Mouse (Mus musculus): Measurements from ENCODE around the gene Irf2bp1.

Irf2bp1 gene

DNA sequence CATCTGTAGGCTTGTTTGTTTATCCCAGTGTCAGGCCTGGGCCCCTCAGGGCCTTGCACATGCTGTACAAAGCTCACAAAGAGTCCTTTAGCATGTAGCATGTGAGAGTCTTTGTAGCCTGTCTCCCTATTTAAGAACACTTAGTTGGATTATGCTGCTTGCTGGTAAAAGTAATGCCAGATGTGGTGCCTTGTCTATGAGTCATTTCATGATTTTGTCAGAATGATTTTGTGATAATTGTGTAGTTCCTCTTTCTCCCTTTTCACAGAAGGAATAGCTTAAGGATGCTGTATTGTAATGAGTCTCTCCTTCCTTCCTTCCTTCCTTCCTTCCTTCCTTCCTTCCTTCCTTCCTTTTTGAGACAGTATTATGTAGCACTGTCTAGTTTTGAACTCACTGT, 24.2 kb downstream of the Irf2bp1 start:
- no peak for DNase-seq (ENCODE audit: extremely low spot score, low spot score)

DNA sequence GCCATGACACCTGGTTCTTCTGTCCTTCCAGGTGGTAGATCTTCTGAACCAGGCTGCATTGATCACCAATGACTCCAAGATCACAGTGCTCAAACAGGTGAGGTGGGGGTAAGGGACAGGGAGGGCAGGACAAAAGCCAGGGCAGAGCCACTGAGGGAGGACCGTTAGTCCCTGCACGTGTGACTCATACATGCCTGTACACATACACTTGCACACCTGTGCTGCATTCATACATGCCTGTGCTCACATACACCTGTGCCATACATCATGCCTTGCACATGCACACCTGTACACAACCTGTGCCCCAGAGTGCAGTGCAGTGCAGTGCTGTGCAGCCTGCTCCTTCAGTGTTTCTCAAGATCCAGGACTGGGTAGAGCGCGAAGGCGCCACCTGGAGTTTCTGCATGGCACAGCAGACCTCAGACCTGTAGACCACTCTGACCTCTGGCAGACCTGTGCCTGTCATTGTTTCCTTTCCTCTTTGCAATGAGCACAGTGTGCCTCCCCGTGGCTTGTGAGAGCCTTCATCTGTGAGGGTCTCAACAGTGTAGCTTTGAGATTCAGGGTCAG, 25.3 kb downstream of the Irf2bp1 start:
- peak; percentile 59 for DNase-seq (ENCODE audit: extremely low spot score, low spot score)

DNA sequence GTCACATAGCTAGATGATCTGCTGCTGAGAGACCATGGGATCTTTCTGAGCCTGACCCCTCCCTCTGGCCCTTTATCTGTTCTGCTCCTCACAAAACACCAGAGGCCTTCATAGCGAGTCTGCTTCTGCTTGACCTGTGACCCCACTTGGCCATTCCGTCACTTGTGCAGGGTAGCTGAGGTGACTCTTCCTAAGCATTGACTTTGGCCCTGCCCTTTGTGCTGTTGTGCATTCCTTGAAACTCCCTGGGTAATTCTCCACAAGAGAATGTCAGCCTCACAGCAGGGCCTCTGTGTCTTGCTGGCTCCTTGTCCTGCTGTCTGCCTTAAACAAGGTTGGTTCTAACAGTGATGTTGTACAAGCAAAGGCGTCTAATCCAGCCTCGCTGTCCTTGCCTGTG, 27.8 kb downstream of the Irf2bp1 start:
- no peak for DNase-seq (ENCODE audit: extremely low spot score, low spot score)

DNA sequence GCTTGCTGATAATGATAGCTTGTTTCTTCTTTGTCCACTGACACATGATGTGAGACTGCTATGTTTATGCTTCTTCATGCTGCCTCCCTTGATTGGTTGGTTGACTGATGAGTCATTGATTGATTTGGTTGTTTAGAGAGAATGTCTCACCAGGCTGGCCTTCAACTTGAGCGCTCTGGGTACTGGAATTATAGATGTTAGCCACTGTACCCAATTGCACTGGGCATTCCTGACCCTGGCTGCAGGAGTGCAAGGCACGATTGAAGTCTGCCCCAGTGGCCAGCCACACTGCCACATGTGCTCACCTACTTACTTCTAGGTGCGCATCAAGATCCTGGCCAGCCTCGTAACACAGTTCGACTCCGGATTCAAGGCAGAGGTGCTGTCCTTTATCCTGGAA, 40.8 kb downstream of the Irf2bp1 start:
- no peak for DNase-seq (ENCODE audit: extremely low spot score, low spot score)

DNA sequence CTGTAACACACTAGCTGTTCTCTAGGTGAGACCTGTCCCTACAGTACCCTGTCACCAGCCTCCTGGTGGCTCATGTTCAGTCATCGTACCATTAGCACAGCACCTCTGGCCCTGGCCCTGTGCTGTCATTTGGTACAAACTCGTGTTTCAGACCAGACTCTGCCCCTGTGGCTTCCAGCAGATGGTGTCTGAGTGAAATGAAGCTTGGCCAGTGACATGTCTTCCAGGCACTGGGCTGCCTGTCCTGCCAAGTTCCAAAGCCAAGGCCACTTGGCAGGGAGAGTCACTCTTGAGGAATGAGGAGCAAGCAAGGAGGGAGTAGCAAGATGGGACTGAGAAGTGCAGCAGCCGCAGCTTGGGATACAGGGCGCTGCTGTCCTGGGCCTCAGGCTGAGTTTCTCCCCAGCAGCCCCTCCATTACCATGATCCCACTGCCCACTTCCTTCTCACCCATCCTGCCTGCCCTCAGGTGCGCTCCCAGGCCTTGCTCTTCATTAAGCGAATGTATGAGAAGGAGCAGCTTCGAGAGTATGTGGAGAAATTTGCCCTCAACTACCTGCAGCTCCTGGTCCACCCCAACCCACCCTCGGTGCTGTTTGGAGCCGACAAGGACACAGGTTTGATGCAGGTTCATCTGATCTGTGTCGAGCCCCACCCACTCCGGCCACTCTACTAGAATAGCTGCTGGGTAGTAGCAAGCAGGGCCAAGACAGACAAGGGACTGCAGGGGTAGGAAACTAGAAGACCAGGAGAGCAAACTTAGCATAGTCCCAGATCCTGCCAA, 42.6 kb downstream of the Irf2bp1 start:
- no peak for DNase-seq (ENCODE audit: extremely low spot score, low spot score)

DNA sequence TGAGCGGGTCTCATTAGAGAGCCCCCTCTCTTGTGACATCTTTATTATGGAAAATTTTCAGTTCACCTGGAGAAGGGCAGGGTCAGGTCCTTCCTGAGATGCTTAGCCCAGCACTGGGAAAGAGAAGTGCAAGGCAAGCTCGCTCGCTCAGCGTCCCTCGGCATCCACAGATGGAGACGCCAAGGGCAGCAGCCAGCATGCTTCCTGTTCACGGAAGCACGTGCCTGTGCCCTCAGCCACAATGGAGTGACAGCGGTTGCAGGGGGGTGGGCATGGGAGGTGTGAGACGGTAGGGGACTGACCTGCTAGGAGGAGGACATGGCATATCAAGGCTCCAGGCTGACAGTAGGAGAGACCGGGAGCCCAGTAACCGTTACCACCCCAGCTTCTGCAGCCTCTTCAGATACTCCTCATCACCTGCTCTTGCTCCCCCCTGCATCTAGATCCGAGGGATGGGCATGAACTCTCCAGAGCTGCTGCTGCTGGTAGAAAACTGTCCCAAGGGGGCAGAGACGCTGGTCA, 44.2 kb downstream of the Irf2bp1 start:
- DNase-seq (ENCODE audit: extremely low spot score, low spot score): no peak

DNA sequence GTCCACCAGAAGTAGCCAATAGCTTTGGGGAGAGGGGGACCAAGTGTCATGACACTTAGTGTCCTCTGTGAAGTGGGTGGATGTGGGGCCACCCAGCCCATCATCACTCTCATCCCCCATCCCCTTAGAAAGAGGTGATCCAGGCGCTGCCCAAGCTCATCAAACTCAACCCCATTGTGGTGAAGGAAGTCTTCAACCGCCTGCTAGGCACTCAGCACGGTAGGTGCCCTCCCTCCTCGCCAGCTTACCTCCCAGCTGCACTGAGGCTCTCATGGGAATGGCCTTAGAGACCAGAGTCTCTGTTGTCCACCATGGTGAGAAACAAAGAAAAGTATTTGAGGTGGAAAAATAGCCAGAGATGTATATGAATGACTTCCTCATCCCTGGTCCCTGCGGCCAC, 45.4 kb downstream of the Irf2bp1 start:
- DNase-seq (ENCODE audit: extremely low spot score, low spot score): no peak

DNA sequence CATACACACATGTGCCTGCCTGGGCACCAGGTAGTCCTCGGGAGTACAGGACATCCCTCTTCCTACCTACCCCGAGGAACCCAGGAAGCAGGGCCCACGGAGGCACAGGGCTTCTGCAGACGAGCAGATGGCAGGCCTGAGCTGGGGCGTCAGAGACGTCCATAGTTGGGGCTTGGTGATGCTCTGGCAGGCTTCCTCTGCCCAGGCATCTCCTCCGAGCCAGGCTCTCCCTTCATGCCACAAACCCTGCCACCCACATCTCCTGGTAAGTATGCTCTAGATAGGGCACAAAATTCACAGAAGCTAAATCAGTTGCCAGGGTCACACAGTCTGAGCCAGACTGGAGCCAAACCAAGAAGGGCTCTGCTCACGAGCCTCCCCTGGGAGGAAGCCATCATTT, 46.3 kb downstream of the Irf2bp1 start:
- DNase-seq (ENCODE audit: extremely low spot score, low spot score): no peak

DNA sequence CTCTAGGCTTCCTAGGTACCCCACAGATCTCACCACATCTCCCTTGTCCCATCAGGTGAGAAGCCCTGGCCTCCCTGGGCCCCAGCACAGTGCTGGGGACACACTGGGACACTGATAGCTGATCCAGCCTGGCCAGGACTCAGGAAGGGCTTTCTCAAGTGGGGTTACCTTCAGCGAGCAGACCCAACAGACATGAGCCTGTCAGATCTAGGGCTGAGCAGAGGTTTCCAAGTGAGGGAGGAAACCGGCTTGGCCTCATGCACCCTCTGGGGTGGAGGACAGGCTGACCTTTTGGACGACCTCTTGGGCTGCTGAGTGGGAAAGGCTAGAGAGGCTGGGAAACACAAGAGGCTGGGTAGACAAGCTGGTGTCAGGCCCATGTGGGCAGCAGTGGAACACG, 47.3 kb downstream of the Irf2bp1 start:
- no peak for DNase-seq (ENCODE audit: extremely low spot score, low spot score)

DNA sequence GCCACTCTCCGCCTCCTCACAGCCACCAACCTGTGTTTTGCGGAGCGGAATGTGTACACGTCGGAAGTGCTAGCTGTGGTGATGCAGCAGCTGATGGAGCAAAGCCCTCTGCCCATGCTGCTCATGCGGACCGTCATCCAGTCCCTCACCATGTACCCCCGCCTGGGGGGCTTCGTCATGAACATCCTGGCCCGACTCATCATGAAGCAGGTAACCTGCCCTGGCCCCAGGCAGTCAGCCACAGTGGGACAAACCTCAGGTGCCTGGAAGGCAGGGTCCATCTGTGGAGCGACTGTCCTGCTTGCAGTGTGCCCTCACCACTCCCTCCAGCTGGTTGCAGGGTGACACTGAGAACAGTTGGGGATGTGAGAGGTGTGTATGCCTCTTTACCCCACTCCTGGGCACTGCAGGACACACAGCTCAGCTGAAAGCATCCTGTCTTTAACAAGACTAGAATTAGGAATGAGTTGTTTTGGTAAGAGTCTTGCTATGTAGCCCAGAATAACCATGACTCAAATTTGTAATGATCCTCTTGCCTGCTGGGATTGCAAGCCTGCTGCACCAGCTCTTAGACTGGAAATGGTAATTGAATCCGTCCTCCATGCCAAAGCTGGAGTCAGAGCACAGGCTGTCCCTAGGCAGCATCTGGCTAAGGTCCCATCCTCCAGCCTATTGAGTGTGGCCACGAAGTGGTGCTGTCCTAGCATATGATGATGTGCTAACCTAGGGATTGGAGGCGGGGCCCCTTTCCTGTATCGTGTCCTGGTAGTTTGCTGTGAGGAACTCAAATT, 48.7 kb downstream of the Irf2bp1 start:
- no peak for DNase-seq (ENCODE audit: extremely low spot score, low spot score)

DNA sequence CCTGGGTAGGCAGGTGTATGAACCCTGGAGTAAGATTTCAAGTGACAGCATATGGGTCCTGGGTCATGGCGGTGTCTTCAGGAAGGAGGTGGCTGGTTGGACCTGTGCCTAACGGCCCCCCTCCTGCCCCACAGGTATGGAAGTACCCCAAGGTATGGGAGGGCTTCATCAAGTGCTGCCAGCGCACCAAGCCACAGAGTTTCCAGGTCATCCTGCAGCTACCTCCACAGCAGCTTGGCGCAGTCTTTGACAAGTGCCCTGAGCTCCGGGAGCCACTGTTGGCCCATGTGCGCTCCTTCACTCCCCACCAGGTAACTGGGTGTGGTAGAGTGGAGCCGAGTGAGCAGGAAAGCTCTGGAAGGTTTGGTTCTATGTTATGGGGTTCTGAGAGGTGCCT, 49.3 kb downstream of the Irf2bp1 start:
- no peak for DNase-seq (ENCODE audit: extremely low spot score, low spot score)

DNA sequence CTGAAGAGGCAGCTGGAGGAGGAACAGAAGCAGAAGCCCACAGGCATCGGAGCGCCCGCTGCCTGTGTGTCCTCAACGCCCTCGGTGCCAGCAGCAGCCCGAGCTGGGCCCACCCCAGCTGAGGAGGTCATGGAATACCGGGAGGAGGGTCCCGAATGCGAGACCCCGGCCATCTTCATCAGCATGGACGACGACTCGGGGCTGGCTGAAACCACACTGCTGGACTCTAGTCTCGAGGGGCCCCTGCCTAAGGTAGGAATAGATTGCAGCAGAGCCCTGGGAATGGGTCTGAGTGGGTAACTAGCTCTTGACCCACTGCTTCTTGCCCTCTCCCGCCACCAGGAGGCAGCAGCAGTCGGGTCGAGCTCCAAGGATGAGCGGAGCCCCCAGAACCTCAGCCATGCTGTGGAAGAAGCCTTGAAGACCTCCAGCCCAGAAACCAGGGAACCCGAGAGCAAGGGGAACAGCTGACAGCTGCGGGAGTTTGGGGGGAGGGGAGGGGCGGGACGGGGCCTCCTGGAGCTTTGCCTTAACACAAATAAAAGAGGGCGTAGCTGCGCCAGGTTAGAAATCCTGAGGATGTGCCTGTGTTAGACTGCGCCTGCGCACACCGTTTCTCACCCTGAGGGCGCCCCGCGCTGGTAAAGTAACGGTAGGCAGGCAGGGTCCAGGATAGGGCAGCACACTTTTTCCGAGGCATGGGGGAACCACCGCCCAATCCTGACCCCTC, 50.4 kb downstream of the Irf2bp1 start, which contains the start of gene Rsph6a:
Gene Rsph6a (plus strand): TSS at position 644 of the 730 bp plus-strand sequence.
- DNase-seq (ENCODE audit: extremely low spot score, low spot score): peak; percentile 75

DNA sequence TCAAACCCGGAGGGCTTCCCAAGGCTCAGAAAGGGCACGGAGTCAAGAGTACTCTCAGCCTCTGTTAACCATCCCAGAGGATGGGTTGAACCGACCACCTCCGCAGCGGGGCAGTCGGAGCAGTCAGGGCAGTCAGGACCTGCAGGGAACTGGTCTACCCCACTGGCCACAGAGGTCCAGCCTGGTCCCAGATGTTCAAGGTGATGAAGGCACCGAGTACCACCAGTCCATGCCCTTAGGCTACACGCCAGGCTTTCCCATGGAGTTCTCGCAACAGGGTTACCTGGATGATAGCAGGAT, 50.9 kb downstream of the Irf2bp1 start:
- DNase-seq (ENCODE audit: extremely low spot score, low spot score): no peak

DNA sequence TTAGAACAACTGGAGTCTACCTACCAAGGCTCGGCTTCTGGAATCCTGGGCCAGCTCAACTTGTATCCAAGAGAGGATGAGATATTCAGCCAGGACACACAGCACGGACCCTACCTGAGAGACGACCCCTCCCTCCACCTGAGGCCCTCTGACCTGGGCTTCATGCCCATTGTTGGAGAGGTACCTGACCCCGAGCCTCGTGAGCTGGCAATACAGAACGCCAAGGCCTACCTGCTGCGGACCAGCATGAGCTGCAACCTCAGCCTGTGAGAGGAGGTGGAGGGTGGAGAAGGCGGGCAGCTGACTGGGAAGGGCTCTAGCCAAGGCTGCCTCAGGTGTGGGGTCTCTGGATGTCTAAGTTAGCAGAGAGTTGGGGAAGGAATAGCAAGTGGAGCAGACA, 51.3 kb downstream of the Irf2bp1 start:
- DNase-seq (ENCODE audit: extremely low spot score, low spot score): no peak

Data from neural tube, embryonic 10.5 days (tissue).